Mouse (Mus musculus): ENCODE data around the gene Bfar. TPM values are rescaled to one million over a fixed set of nuclear protein-coding genes. Genes with fewer than 3 reads are reported as not detected.
"Not testable (repeated sequence)": the region's sequence is repeated elsewhere in the genome, so short reads cannot be mapped to it uniquely, and the experiment has no call there.

The Bfar gene
- polyA plus RNA-seq, 2 experiments = 49.8 to 52.0 TPM

GRCm38 (mm10) chr16:13730285-13731255 lies 58.9 kb downstream of the Bfar start, which contains the start of gene Pla2g10:
Gene Pla2g10, minus strand, starts transcription at chr16:13730983.
- TF ChIP-seq POLR2A (IDR thresholded peaks at IDR 0.05; ENCODE audit: borderline replicate concordance, extremely low read depth, insufficient read depth, insufficient read length) = no peak
- 0 out of 2 replicates have a peak within 1 kb of the TSS, but pooled peaks have one; percentile 8 for H3K4me3 ChIP-seq (replicated peaks; ENCODE audit: low read length)
- DNase-seq (ENCODE audit: low spot score) (no peak), ATAC-seq (ENCODE audit: low FRiP score, low read depth) (no peak)
- H3K27me3 ChIP-seq (ENCODE audit: control insufficient read depth, insufficient read depth, low read length) = no peaks in the 10 kb centered on the region
- peak within 1 kb of the TSS; percentile 28; the same call in 1 of the 2 replicates for H3K4me2 ChIP-seq (replicated peaks; ENCODE audit: low read depth, low read length, severe bottlenecking)
- no peak within 1 kb of the TSS for H3K9ac ChIP-seq (ENCODE audit: low read depth, low read length, severe bottlenecking)
- no peaks in the 10 kb centered on the region for H3K4me1 ChIP-seq (ENCODE audit: control insufficient read depth, insufficient read depth, low read length)
- WGBS = 9% methylated on average over 26 of the region's 26 CpGs
- H3K27ac ChIP-seq (replicated peaks; ENCODE audit: low read depth, low read length) = no peak within 1 kb of the TSS
- no peaks in the 10 kb centered on the region for H3K9me3 ChIP-seq (ENCODE audit: control insufficient read depth, low read length)
- H3K36me3 ChIP-seq (ENCODE audit: control insufficient read depth, insufficient read depth, low read length) = no peaks in the 10 kb centered on the region

GRCm38 (mm10) chr16:13732786-13733185 lies 61.1 kb downstream of the Bfar start:
- H3K4me2 ChIP-seq (replicated peaks; ENCODE audit: low read depth, low read length, severe bottlenecking) = no peak overlapping the region
- no peaks in the 10 kb centered on the region for H3K9me3 ChIP-seq (ENCODE audit: control insufficient read depth, low read length)
- no peak overlapping the region for H3K4me3 ChIP-seq (replicated peaks; ENCODE audit: low read length)
- no peak for DNase-seq (ENCODE audit: low spot score)
- WGBS = 63% methylated on average over 3 of the region's 3 CpGs
- no peak for TF ChIP-seq POLR2A (IDR thresholded peaks at IDR 0.05; ENCODE audit: borderline replicate concordance, extremely low read depth, insufficient read depth, insufficient read length)
- H3K4me1 ChIP-seq (ENCODE audit: control insufficient read depth, insufficient read depth, low read length) = no peaks in the 10 kb centered on the region
- H3K36me3 ChIP-seq (ENCODE audit: control insufficient read depth, insufficient read depth, low read length) = no peaks in the 10 kb centered on the region
- H3K9ac ChIP-seq (ENCODE audit: low read depth, low read length, severe bottlenecking) = no peak overlapping the region
- no peak overlapping the region for H3K27ac ChIP-seq (replicated peaks; ENCODE audit: low read depth, low read length)
- no peak for ATAC-seq (ENCODE audit: low FRiP score, low read depth)
- no peaks in the 10 kb centered on the region for H3K27me3 ChIP-seq (ENCODE audit: control insufficient read depth, insufficient read depth, low read length)

GRCm38 (mm10) chr16:13733518-13734137 lies 62.0 kb downstream of the Bfar start:
- 26% methylated on average over 9 of the region's 9 CpGs for WGBS
- Histone ChIP-seq H3K9ac (ENCODE audit: low read depth, low read length, severe bottlenecking) (no peak overlapping the region), H3K27me3 (ENCODE audit: control insufficient read depth, insufficient read depth, low read length) (no peaks in the 10 kb centered on the region), H3K4me2 (replicated peaks; ENCODE audit: low read depth, low read length, severe bottlenecking) (no peak overlapping the region), H3K4me1 (ENCODE audit: control insufficient read depth, insufficient read depth, low read length) (no peaks in the 10 kb centered on the region), H3K27ac (replicated peaks; ENCODE audit: low read depth, low read length) (no peak overlapping the region), H3K9me3 (ENCODE audit: control insufficient read depth, low read length) (no peaks in the 10 kb centered on the region), H3K36me3 (ENCODE audit: control insufficient read depth, insufficient read depth, low read length) (no peaks in the 10 kb centered on the region), H3K4me3 (replicated peaks; ENCODE audit: low read length) (no peak overlapping the region)
- no peak for TF ChIP-seq POLR2A (IDR thresholded peaks at IDR 0.05; ENCODE audit: borderline replicate concordance, extremely low read depth, insufficient read depth, insufficient read length)
- DNase-seq (ENCODE audit: low spot score) (peak; percentile 77), ATAC-seq (ENCODE audit: low FRiP score, low read depth) (no peak)

GRCm38 (mm10) chr16:13735977-13736376 lies 64.3 kb downstream of the Bfar start:
- 44% methylated on average over 8 of the region's 8 CpGs for WGBS
- H3K27me3 ChIP-seq (ENCODE audit: control insufficient read depth, insufficient read depth, low read length) = no peaks in the 10 kb centered on the region
- H3K9ac ChIP-seq (ENCODE audit: low read depth, low read length, severe bottlenecking) = no peak overlapping the region
- H3K36me3 ChIP-seq (ENCODE audit: control insufficient read depth, insufficient read depth, low read length) = no peaks in the 10 kb centered on the region
- H3K4me3 ChIP-seq (replicated peaks; ENCODE audit: low read length) = no peak overlapping the region
- H3K4me2 ChIP-seq (replicated peaks; ENCODE audit: low read depth, low read length, severe bottlenecking) = no peak overlapping the region
- ATAC-seq (ENCODE audit: low FRiP score, low read depth) (no peak), DNase-seq (ENCODE audit: low spot score) (no peak)
- H3K9me3 ChIP-seq (ENCODE audit: control insufficient read depth, low read length) = no peaks in the 10 kb centered on the region
- no peak overlapping the region for H3K27ac ChIP-seq (replicated peaks; ENCODE audit: low read depth, low read length)
- no peak for TF ChIP-seq POLR2A (IDR thresholded peaks at IDR 0.05; ENCODE audit: borderline replicate concordance, extremely low read depth, insufficient read depth, insufficient read length)
- no peaks in the 10 kb centered on the region for H3K4me1 ChIP-seq (ENCODE audit: control insufficient read depth, insufficient read depth, low read length)

- not testable (repeated sequence) for H3K27me3 ChIP-seq (ENCODE audit: control insufficient read depth, insufficient read depth, low read length); H3K36me3 ChIP-seq (ENCODE audit: control insufficient read depth, insufficient read depth, low read length); H3K4me3 ChIP-seq (replicated peaks; ENCODE audit: low read length); DNase-seq (ENCODE audit: low spot score); H3K27ac ChIP-seq (replicated peaks; ENCODE audit: low read depth, low read length); H3K9ac ChIP-seq (ENCODE audit: low read depth, low read length, severe bottlenecking); H3K9me3 ChIP-seq (ENCODE audit: control insufficient read depth, low read length); H3K4me1 ChIP-seq (ENCODE audit: control insufficient read depth, insufficient read depth, low read length); ATAC-seq (ENCODE audit: low FRiP score, low read depth); H3K4me2 ChIP-seq (replicated peaks; ENCODE audit: low read depth, low read length, severe bottlenecking)
- 67% methylated on average over 4 of the region's 4 CpGs for WGBS
Measured at GRCm38 (mm10) chr16:13739044-13739443, 67.4 kb downstream of the Bfar start.

Data from limb, embryonic 14.5 days (tissue).